Mouse (Mus musculus) urinary bladder, adult 18-20 months (tissue): ENCODE measurements at regions not wholly inside any gene's neighbourhood (a gene's known extent, or its start where the extent isn't known, plus 50 kb on each side); places are given as distances from the start of the nearest gene placed in this dataset.
A peak's percentile ranks its signal among the peaks of the same experiment; 100 is the strongest.

ENCODE experiments used
- DNase-seq, 2 experiments: peaks; one replicate each; pipeline ENCODE4 v3.0.0; 2022; ENCODE audit warnings: low spot score in 2 of 2, mixed read lengths in 2 of 2

GRCm38 (mm10) chr2:50642198-50642597 is 345.6 kb upstream of the Mmadhc start:
- no peak for DNase-seq

GRCm38 (mm10) chr2:50635896-50636295 is 339.3 kb upstream of the Mmadhc start:
- no peak for DNase-seq

- DNase-seq = no peak
Measured at GRCm38 (mm10) chr2:50631786-50632185, 335.2 kb upstream of the Mmadhc start.

- DNase-seq = no peak
Measured at GRCm38 (mm10) chr2:50627501-50627900, 330.9 kb upstream of the Mmadhc start.

GRCm38 (mm10) chr2:50625233-50625749 is 328.7 kb upstream of the Mmadhc start:
- no peak for DNase-seq

GRCm38 (mm10) chr2:50609086-50609485 is 312.5 kb upstream of the Mmadhc start:
- DNase-seq = peak; percentile 17 to 43

GRCm38 (mm10) chr2:50589195-50589594 is 292.6 kb upstream of the Mmadhc start:
- no peak for DNase-seq

- DNase-seq = no peak
Measured at GRCm38 (mm10) chr2:50588652-50589051, 292.1 kb upstream of the Mmadhc start.

GRCm38 (mm10) chr2:50586321-50587050 is 289.9 kb upstream of the Mmadhc start:
- no peak for DNase-seq

GRCm38 (mm10) chr2:50579620-50580019 is 283.0 kb upstream of the Mmadhc start:
- DNase-seq = no peak

GRCm38 (mm10) chr2:50578278-50579043 is 281.9 kb upstream of the Mmadhc start:
- DNase-seq = no peak

- DNase-seq = no peak
Measured at GRCm38 (mm10) chr2:50577736-50578135, 281.1 kb upstream of the Mmadhc start.

GRCm38 (mm10) chr2:50573455-50573854 is 276.9 kb upstream of the Mmadhc start:
- no peak for DNase-seq

GRCm38 (mm10) chr2:50571021-50571420 is 274.4 kb upstream of the Mmadhc start:
- no peak for DNase-seq

GRCm38 (mm10) chr2:50569502-50570285 is 273.1 kb upstream of the Mmadhc start:
- DNase-seq = no peak

GRCm38 (mm10) chr2:50568777-50569501 is 272.3 kb upstream of the Mmadhc start:
- no peak for DNase-seq

- DNase-seq = no peak
Measured at GRCm38 (mm10) chr2:50567542-50567941, 270.9 kb upstream of the Mmadhc start.

GRCm38 (mm10) chr2:50554031-50554430 is 257.4 kb upstream of the Mmadhc start:
- no peak for DNase-seq

- DNase-seq = no peak
Measured at GRCm38 (mm10) chr2:50552437-50552836, 255.8 kb upstream of the Mmadhc start.

- no peak for DNase-seq
Measured at GRCm38 (mm10) chr2:50549871-50550270, 253.3 kb upstream of the Mmadhc start.

GRCm38 (mm10) chr2:50539741-50540441 is 243.3 kb upstream of the Mmadhc start:
- DNase-seq = no peak
